Mouse (Mus musculus): Measurements from ENCODE around the gene Eya2.

GRCm38 (mm10) chr2:165561861-165562260 is 33.0 kb upstream of the Eya2 start:
- TF ChIP-seq CTCF (IDR thresholded peaks at IDR 0.05; ENCODE audit: low read depth, low read length) = no peak
- TF ChIP-seq GATA2 (IDR thresholded peaks at IDR 0.05; ENCODE audit: borderline replicate concordance, low read depth, low read length) = no peak
- TF ChIP-seq TAL1 (conservative IDR thresholded peaks at IDR 0.05; ENCODE audit: low read depth, low read length) = no peak

All from G1E (cell line).